Mouse (Mus musculus): ENCODE data around the gene Jagn1.

Jagn1 gene

DNA sequence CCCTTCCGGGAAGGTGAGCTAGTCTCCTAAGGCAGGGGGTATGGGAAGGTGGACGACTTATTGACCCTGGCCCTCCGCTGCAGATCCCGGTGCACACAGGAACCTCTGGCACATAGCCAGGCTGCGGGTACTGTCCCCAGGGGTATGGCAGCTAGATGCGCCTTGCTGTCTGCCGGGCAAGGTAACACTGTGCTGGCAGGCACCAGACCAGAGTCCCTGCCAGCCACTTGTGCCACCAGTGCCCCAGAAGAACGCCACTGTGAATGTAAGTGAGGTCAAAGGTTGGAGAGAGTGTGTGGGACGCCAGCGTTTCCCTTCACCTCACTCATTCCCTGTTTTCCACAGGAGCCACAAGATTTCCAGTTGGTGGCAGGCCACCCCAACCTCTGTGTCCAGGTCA is 36.5 kb downstream of the Jagn1 start:
- no peak for DNase-seq

GRCm38 (mm10) chr6:113480555-113481373 is 38.4 kb downstream of the Jagn1 start:
- no peak for DNase-seq

GRCm38 (mm10) chr6:113482477-113483099 is 40.2 kb downstream of the Jagn1 start:
- peak; percentile 51 for DNase-seq

- DNase-seq = peak; percentile 94
Measured at GRCm38 (mm10) chr6:113483100-113483615, 40.8 kb downstream of the Jagn1 start, which contains the start of gene Creld1. TSS of gene Creld1 (plus strand) at chr6:113483297.

GRCm38 (mm10) chr6:113483729-113484128 is 41.4 kb downstream of the Jagn1 start:
- DNase-seq = peak; percentile 59

DNA sequence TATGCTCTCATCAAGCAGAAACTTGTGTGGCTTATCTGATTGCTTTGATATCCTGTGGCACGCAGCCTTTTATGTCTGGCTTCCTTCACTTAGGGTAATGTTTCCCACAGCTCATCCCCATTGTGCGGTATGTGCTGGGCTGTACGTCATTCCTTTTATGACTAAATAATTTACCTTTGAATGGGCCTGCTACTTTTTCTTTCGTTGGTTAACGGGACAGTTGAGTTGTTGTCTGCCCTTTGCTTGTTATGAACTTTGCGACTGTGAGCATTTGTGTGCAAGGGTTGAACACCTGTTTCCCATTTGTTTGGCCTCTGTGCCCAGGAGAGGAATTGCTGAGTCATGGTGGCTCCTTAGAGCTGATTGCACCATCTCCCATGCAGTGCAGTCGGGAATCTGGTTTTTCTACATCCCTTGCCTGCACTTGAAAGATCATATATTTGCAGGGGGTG is 44.8 kb downstream of the Jagn1 start:
- DNase-seq = peak; percentile 78

- DNase-seq = no peak
Measured at GRCm38 (mm10) chr6:113489410-113489809, 47.0 kb downstream of the Jagn1 start.

DNA sequence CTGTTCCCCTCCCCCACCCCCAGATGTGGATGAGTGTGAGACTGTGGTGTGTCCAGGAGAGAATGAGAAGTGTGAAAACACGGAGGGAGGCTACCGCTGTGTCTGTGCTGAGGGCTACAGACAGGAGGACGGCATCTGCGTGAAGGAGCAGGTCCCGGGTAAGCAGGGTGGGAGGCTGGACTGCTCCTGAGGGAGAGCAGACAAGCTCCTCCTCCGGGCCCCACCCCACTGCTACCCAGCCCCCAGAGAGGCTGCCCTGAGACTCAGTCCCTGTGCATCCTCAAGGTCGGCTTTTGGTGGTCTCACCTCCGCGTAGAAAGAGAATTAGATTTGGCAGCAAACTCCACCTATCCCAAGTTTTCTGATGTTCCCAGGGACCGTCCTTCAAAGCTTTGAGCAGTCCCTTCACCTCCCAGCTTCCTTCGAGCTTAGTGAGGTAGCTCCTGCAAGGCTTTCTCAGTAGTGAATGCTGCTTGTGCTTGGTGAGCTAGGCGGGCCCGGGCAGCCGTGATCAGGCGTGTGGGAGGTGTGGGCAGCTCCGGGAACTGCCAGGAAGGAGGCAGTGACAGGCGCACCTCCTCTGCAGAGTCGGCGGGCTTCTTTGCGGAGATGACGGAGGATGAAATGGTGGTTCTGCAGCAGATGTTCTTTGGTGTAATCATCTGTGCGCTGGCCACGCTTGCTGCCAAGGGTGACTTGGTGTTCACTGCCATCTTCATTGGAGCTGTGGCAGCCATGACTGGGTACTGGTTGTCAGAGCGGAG is 49.9 kb downstream of the Jagn1 start:
- DNase-seq = no peak

- peak; percentile 86 for DNase-seq
Measured at GRCm38 (mm10) chr6:113494258-113494788, 52.0 kb downstream of the Jagn1 start.

DNA sequence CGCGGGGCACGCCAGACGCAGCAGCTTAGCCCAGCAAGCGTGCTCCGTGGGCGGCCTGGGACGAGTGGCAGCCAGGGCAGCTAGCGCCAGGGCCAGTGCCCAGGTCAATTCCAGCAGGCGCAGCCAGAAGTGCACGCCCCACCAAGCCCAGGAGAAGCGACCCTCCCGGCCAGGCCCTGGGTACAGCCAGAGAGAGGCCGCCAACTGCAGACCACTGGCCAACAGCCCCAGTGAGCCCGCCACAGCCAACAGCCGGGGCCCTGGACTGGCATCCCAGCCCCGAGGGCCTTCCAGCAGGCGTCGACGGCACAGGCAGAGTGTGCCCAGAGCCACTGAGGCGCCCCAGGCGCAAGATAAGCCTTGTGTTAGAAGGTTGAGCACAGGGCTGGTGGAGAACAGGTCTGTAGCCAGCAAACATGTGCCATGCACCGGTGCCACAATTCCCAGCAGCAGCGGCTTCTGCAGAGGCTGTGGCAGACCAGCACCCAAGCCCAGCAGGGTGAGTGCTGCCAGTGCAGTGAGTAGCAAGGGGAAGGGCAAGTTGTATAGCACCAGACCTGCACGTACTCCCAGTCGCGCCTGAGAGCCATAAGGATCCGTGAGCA is 52.8 kb downstream of the Jagn1 start:
- no peak for DNase-seq

All from embryo, embryonic 11 days (tissue).